Mouse (Mus musculus) natural killer cell, adult 2 months (primary cell): ENCODE results near the gene Igsf9.
A peak's percentile ranks its signal among the peaks of the same experiment; 100 is the strongest.

Source experiments
- DNase-seq, 2 experiments: peaks; one replicate each; pipeline ENCODE4 v3.0.0; 2022; ENCODE audit warnings: low spot score in 2 of 2

Gene Igsf9

GRCm38 (mm10) chr1:172468301-172468877 is 13.2 kb upstream of the Igsf9 start:
- DNase-seq: no peak

DNA sequence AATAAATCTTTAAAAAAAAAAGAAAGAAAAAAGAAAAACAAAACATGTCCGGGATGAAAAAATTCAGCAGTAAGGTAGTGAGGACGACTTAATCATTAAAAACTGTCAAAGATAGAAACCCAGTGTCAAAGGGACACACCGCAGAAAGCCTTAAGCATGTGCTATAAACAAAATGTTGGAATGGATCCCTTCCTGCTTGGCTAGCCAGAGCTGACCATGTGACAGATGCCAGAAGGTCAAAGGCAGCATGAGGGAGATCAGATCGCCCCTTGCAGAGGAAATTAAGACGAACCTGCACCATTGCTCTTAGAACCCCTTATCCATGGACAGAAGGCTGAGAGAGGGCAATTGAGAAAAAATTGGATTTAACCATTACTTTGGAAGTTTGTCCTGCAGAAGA is 12.2 kb upstream of the Igsf9 start:
- DNase-seq: no peak

DNA sequence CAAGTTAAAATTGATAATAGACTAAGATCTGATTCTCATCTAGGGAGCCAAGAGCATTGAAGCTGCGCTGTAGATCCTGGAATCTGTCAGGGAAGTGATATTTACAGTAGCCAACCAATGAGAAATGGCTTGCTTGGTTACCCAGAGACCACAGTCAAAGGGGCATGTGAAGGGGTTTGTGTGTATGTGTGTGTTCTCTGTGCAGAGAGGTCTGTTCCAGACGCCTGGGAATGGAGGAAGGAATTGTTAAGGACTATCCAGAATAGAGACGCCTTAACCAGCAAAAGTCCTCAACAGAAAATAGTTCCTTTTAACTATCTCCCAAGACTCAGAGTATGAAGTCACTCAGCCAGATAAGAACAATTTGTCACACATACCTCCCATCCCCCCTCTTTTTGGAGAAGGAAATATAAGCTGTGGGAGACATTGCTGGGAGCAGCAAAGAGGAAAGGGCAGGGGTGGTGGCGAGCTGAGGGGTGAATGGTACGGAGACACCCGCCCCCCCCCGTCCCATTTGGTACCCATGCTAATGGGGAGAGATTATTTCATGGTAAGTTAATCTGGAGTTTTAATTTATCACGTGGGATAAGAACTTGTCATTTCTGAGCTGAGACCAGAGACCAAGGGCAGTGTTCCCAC is 11.7 kb upstream of the Igsf9 start:
- DNase-seq: no peak

DNA sequence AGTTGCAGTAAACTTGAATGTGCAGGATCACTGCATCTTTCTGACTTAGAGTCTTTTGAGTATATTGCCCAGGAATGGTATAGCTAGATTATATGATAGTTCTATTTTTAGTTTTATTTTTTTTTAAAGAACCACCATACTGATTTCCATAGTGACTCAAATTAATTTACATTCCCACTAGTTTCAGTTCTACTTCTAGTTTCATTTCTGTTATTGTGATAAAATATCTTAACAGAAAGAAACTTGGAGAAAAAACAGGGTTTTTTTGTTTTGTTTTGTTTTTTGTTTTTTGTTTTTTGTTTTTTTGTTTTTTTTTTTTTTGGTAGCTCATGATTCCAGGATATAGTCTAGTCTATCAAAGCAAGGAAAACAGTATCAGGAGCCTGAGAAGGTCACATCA is 8.7 kb upstream of the Igsf9 start:
- DNase-seq: no peak

- no peak for DNase-seq
Measured at GRCm38 (mm10) chr1:172474196-172474595, 7.4 kb upstream of the Igsf9 start.

DNA sequence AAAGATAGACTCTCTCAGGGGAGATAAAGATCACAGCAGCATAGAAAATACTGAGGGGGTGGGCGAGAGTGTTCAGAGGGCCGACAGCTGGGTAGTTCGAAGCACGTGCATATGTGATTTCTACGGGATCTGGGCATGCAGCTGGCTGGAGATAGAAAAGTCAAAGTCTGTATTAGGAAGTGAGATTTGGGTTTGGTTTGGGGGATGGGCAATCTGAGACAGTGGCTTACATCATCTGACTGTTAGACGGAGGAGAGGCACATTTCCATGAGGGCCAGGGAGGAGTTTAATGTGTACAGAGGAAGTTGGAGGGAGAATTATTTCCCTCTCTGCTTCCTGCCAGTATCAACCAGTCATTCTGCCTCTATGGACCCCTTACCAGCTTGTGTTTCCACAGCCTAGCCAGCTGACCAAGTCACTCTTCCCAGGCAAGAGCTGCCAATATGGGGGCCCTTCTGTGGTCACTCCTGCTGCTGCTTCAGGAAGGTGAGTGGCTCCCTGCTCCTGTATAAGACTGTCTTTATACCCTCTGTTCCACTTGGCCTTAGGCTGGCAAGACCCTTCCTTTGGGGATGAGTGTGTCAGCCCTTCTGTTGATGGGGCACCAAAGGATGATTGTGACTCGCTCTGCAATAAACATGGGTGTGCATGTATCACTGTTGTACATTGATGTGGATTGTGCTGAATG is 6.4 kb upstream of the Igsf9 start, which contains the start of gene Slamf9:
Gene Slamf9, plus strand, starts transcription at position 305 of the 688 bp plus-strand sequence.
- peak in 1 of 2 experiments; percentile 40 for DNase-seq

DNA sequence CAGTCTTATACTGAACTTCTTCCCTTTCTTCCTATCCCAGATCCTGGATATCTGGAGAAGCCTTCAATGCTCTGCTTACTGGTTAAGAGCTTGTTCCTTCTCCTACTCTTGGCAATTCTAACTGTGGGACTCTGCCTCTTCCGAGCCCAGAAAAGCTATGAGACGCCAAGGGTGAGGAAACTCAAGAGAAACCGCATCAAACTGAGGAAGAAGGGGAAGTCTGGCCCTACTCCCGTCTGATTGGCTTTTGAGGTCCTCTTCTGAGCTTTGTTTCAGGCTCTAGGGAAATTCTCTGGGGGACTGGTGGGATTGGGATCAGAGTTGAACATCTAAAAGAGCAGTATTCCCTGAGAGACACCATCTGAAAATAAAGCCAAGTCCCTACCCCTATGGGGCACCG is 3.6 kb upstream of the Igsf9 start:
- DNase-seq: no peak

- DNase-seq: no peak
Measured at GRCm38 (mm10) chr1:172480376-172480775, 1.2 kb upstream of the Igsf9 start.

GRCm38 (mm10) chr1:172481111-172481510 is 477 bp upstream of the Igsf9 start:
- no peak for DNase-seq

- DNase-seq: no peak
Measured at GRCm38 (mm10) chr1:172482518-172483360, 1.2 kb downstream of the Igsf9 start.

DNA sequence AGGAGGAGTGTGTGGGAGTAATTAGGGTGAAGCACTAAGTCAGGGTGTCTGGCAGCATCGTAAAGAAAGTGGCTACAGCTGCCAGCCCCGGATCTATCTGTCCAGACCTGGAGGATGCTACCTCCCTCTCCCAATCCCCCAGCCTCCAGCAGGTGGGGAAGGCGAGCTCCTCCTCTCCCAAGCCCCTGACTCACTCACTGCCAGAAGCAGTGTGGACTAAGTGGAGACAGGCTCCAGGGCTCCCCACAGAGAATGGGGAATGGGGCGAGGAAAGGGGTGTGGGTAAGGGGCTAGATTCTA is 1.7 kb downstream of the Igsf9 start:
- no peak for DNase-seq

GRCm38 (mm10) chr1:172484236-172484635 is 2.6 kb downstream of the Igsf9 start:
- DNase-seq: no peak

DNA sequence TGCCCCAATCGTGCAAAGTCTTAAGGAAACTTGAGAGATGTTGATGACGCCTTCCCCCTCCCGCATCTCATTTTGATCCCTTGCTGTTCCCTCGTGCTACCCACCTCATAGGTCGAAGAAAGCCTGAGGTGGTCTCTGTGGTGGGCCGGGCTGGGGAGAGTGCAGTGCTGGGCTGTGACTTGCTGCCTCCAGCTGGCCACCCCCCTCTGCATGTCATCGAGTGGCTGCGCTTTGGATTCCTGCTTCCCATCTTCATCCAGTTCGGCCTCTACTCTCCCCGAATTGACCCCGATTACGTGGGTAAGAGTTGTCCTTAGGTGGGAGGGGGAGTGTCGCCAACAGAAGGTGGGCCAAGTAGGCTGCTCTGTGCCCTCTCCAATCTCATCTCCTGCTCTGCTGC is 3.1 kb downstream of the Igsf9 start:
- no peak for DNase-seq

GRCm38 (mm10) chr1:172485821-172486220 is 4.2 kb downstream of the Igsf9 start:
- DNase-seq: no peak

GRCm38 (mm10) chr1:172486236-172486635 is 4.6 kb downstream of the Igsf9 start:
- DNase-seq: no peak

- DNase-seq: no peak
Measured at GRCm38 (mm10) chr1:172486651-172487050, 5.1 kb downstream of the Igsf9 start.

GRCm38 (mm10) chr1:172487859-172488258 is 6.3 kb downstream of the Igsf9 start:
- no peak for DNase-seq

GRCm38 (mm10) chr1:172488831-172489230 is 7.2 kb downstream of the Igsf9 start:
- no peak for DNase-seq

DNA sequence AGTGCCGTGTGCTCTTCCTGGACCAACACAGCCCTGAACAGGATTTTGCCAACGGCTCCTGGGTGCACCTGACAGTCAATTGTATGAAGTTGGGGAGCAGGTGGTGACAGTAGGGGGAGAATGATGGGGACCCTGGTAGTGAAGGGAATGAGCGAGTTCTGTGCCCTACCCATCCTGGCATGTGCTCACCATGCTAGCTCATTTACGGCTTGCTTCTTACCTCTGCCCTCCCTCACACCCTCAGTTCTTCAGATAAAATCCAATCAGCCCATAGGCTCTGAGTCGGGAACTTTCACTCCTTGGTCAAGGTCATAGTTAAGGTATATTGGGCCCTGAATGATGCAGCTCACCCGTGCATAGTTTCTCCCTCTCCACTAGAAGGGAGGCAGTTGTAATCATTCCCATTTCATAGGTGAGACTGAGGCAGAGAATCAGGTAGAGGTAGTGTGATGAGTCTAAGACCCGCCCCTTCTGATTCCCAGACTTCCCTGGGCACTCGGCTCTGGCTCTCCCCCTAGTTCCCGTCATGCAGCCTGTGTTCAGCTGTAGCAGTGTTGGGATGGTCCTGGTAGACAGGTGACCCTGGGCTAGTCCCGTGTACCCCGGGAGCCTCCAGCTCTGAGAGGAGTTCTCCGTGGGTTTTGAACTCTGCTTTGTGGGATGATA is 8.1 kb downstream of the Igsf9 start:
- no peak for DNase-seq

- peak; percentile 76 to 79 for DNase-seq
Measured at GRCm38 (mm10) chr1:172490261-172490661, 8.7 kb downstream of the Igsf9 start.

- no peak for DNase-seq
Measured at GRCm38 (mm10) chr1:172492047-172492446, 10.5 kb downstream of the Igsf9 start.

DNA sequence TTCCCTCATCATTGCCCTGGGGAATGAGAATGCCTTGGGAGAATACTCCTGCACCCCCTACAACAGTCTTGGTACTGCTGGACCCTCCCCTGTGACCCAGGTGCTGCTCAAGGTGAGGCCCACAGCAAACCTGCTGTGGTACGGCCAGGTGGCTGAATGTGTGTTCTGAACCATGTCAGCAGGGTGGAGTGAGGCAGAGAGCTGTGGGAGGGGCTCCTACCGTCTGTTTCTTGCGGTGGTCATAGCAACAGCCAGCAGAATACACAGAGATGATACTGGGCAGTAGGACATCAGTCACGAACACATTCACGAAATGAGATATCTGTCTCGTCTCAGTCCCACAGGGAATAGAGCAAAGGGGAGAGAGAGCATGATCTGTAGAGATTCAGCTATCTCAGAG is 11.9 kb downstream of the Igsf9 start:
- DNase-seq: peak in 1 of 2 experiments; percentile 48
